Mouse (Mus musculus): Measurements from ENCODE around the gene Gm10142. TPM values are rescaled to one million over a fixed set of nuclear protein-coding genes. Genes with fewer than 3 reads are reported as not detected.
"Not testable (repeated sequence)": the region's sequence is repeated elsewhere in the genome, so short reads cannot be mapped to it uniquely, and the experiment has no call there.

Gene Gm10142
- total RNA-seq, 2 experiments from 2014 or later, result not detected

DNA sequence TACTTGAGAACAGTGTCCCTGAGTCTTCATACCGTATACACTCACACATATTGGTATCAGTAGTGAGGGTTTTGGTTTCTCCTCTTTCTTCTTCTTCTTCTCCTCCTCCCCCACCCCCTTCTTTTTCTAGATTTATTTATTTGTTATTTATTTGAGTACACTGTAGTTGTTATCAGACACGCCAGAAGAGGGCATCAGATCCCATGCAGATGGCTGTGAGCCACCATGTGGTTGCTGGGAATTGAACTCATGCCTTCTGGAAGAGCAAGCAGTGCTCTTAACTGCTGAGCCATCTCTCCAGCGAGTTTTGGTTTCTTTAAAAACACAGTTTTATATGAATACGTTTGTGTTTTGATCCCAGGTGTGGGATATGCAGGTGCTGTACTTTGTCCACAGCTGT is 12.7 kb downstream of the Gm10142 start:
- intact Hi-C loops (cut with DNase I), result no loop called here
- no peak for DNase-seq (ENCODE audit: low spot score in 2 of 2)

DNA sequence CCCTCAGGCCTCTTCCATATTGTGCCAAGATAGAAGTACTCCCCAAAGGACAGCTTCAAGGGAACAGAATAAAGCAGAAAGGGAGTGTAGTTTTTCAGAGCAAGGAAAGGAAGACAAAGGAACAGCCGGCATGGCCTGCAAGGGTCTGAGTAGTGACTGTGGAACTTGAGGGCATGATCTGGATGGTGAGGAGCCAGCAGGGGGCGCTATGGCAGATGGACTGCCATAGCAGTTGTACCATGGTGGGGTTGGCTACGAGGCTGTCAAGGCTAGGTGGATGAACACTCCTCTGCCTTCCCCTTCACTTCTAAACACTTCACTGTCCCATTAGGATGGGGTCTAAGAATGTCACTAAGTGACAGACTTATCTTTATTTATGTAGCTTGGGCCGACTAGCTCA is 13.6 kb downstream of the Gm10142 start:
- intact Hi-C loops (cut with DNase I), result no loop called here
- DNase-seq (ENCODE audit: low spot score in 2 of 2), result no peak

DNA sequence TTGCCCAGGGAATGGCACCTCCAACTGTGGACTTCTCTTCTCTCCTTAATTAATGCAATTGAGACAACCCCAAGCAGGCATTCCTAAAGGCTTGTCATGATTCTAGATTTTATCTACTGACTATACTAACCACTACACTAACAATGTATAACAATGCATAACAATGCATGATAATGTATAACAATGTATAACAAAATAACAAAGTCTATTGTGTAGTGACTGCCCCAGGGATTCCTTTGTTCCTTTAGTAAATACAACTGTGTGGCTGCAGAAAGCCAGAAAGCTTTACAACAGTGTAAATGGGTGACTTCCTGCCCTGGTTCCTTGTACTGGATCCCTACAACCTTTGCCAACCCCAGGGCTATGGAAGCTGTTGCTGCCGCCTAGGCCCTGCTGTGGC is 20.3 kb downstream of the Gm10142 start:
- intact Hi-C loops (cut with DNase I), result no loop called here
- no peak for DNase-seq (ENCODE audit: low spot score in 2 of 2)

DNA sequence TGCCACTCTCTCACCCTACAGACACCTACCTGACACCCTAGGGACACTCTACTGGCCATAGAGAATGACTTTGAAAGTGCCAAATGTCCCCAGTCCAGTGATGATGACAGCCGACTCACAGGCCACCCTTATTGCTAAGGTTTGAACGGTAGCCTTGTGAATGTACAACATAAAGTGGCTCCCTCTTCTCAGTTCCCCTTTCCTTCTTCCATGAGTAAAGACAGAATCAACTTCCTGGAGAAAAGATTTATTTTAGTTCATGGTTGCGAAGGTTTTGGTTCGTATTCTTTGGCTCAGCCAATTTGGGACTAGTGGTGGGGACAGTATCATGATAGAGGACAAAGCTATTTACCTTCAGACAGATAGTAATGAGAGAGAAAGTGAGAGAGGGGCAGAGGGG is 23.3 kb downstream of the Gm10142 start:
- intact Hi-C loops (cut with DNase I), result no loop called here

DNA sequence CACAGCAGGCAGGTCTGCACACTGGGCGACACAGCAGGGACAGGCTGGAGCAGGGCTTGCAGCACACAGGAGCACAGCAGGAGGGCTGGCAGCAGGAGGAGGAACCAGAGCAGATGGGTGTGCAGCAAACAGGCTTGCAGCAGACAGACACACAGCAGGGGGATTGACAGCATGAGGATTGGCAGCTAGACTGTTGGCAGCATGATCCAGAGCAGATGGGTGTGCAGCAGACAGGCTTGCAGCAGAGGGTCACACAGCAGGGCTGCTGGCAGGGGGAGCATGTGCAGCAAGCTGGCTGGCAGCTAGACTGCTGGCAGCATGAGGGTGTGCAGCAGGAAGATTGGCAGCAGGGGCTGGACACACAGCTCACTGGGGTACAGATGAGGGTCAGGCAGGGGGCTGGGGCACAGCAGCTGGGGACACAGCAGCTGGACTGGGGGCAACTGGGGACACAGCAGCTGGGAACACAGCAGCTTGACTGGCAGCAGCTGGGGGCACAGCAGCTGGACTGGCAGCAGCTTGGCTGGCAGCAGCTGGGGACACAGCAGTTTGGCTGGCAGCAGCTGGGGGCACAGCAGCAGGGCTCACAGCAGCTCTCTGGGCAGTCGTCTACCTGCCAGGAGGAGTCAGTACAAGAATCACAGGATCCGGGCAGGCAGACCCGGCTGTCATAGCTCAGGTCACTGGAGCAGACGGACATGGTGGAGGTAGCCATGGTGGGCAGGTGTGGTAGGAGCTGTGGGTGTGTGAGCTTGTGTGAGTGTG is 26.5 kb downstream of the Gm10142 start, which contains the start of gene Gm18596:
TSS of gene Gm18596 (minus strand) at position 715 of the 765 bp plus-strand sequence.
- DNase-seq (ENCODE audit: low spot score in 2 of 2); intact Hi-C loops (cut with DNase I): not testable (repeated sequence)

More for the DNA sequence above, 23.3 kb downstream of the Gm10142 start:
- no peak for DNase-seq (ENCODE audit: low spot score in 2 of 2)

DNA sequence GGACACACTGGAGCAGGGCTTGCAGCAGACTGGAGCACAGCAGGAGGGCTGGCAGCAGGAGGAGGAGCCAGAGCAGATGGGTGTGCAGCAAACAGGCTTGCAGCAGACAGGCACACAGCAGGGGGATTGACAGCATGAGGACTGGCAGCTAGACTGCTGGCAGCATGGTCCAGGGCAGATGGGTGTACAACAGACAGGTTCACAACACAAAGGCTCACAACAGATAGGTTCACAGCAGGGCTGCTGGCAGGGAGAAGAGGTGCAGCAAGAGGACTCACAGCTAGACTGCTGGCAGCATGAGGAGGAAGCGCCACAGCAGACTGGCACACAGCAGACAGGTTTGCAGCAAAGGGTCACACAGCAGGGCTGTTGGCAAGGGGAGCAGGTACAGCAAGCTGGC is 35.1 kb downstream of the Gm10142 start:
- not testable (repeated sequence) for DNase-seq (ENCODE audit: low spot score in 2 of 2)

DNA sequence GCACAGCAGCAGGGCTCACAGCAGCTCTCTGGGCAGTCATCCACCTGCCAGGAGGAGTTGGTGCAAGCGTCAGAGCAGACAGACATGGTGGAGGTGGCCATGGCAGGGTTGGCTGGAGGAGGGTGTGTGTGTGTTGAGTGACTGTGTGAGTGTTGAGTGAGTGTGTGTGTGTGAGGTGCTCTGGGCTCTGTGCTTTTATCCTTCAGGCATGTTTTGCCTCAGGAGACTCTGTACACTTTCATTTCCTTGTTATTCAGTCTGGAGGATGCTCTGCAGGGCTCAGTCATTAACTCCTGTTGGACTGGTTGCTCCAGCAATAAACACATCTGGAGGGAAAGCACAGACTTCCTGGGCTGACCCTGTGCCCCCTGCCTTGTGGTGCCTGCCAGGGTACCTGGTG is 35.6 kb downstream of the Gm10142 start, which contains the start of gene Gm9736:
TSS of gene Gm9736 (minus strand) at position 101 of the 400 bp plus-strand sequence.
- intact Hi-C loops (cut with DNase I); DNase-seq (ENCODE audit: low spot score in 2 of 2): not testable (repeated sequence)

More for the DNA sequence above, 35.1 kb downstream of the Gm10142 start:
- intact Hi-C loops (cut with DNase I), result not testable (repeated sequence)

DNA sequence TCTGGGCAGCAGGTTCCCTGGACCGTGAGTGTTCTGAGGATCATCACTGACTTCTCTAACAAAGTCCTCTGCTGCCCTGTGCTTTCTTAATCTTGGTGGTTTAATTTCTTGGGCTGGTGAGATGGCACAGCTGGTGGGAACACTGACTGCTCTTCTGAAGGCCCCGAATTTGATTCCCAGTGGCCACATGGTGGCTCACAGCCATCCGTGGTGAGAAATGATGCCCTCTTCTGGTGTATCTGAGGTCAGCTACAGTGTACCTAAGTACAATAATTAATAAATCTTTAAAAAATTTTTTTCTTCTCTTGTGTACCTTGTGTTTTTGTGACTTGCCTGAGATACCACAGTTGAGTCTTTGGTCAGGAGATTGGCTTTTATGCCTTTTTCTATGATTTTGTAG is 36.7 kb downstream of the Gm10142 start:
- DNase-seq (ENCODE audit: low spot score in 2 of 2); intact Hi-C loops (cut with DNase I): not testable (repeated sequence)

DNA sequence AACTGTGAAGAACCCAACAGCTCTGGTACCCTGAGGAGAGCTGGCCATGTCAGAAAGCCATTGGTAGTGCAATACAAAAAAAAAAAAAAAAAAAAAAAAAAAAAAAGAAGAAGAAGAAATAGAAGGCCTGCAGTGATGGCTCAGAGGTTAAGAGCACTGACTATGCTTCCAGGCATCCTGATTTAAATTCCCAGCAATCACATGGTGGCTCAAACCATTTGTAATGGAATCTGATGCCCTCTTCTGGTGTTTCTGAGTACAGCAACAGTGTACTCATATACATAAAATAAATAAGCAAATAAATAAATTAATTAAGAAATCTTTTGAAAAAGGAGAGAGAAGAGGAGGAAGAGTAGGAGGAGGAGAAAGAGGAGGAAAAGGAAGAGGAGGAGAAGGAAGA is 37.8 kb downstream of the Gm10142 start:
- intact Hi-C loops (cut with DNase I), result no loop called here
- DNase-seq (ENCODE audit: low spot score in 2 of 2), result no peak

DNA sequence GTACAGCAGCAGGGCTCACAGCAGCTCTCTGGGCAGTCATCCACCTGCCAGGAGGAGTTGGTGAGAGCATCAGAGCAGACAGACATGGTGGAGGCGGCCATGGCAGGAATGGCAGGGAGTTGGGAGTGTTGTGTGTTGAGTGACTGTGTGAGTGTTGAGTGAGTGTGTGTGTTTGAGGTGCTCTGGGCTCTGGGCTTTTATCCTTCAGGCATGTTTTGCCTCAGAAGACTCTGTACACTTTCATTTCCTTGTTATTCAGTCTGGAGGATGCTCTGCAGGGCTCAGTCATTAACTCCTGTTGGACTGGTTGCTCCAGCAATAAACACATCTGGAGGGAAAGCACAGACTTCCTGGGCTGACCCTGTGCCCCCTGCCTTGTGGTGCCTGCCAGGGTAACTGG is 44.0 kb downstream of the Gm10142 start, which contains the start of gene Gm3233:
TSS of gene Gm3233 (minus strand) at position 101 of the 400 bp plus-strand sequence.
- DNase-seq (ENCODE audit: low spot score in 2 of 2); intact Hi-C loops (cut with DNase I): not testable (repeated sequence)

Other genes with a start within 250 kb of the Gm10142 start
- gene Fam207a, start 200.0 kb upstream of the Gm10142 start, total RNA-seq (2021), result 10 to 100 TPM; 32.2 to 33.4 TPM
- 1 to 10 TPM; 3.1 to 3.2 TPM for gene Itgb2, start 185.6 kb upstream of the Gm10142 start, total RNA-seq (2021)
- 10 to 100 TPM; 74.0 to 75.1 TPM for gene Pttg1ip, start 134.1 kb upstream of the Gm10142 start, total RNA-seq (2021)
- 100 to 1,000 TPM; 129 to 135 TPM for gene Sumo3, start 109.7 kb upstream of the Gm10142 start, total RNA-seq (2021)
- 10 to 100 TPM in 1 of 2 experiments, 1 to 10 TPM in 1; 6.7 to 15.7 TPM for gene Gm49325, start 109.6 kb upstream of the Gm10142 start, total RNA-seq (2021)
- 10 to 100 TPM; 36.3 to 41.6 TPM for gene Ube2g2, start 93.5 kb upstream of the Gm10142 start, total RNA-seq (2021)
- gene Tspear, start 29.2 kb upstream of the Gm10142 start, total RNA-seq (2021), result under 1 TPM in 1 of 2 experiments, not detected in 1; 0.15 TPM
- not detected for gene Gm19402, start 25.1 kb upstream of the Gm10142 start, total RNA-seq (2021)
- gene Gm9508, start 18.6 kb upstream of the Gm10142 start, total RNA-seq (2021), result not detected
- gene Gm10272, start 9.2 kb upstream of the Gm10142 start, total RNA-seq (2021), result not detected
- gene Gm10024, start 4.3 kb upstream of the Gm10142 start, total RNA-seq (2021), result not detected
- gene Krtap12-1, start 4.8 kb downstream of the Gm10142 start, total RNA-seq (2021), result not detected
- gene Gm10100, start 10.7 kb downstream of the Gm10142 start, total RNA-seq (2021), result not detected
- not detected for gene Gm18596, start 26.8 kb downstream of the Gm10142 start, total RNA-seq (2021)
- not detected for gene Gm9736, start 35.5 kb downstream of the Gm10142 start, total RNA-seq (2021)
- gene Gm3233, start 43.9 kb downstream of the Gm10142 start, total RNA-seq (2021), result not detected
- not detected for gene Gm3238, start 55.5 kb downstream of the Gm10142 start, total RNA-seq (2021)
- not detected for gene Gm7138, start 61.1 kb downstream of the Gm10142 start, total RNA-seq (2021)
- gene Gm3250, start 66.7 kb downstream of the Gm10142 start, total RNA-seq (2021), result not detected
- gene Gm7137, start 72.4 kb downstream of the Gm10142 start, total RNA-seq (2021), result not detected
- not detected for gene Gm9639, start 79.3 kb downstream of the Gm10142 start, total RNA-seq (2021)
- gene Gm19668, start 83.3 kb downstream of the Gm10142 start, total RNA-seq (2021), result not detected
- not detected for gene Gm9507, start 96.0 kb downstream of the Gm10142 start, total RNA-seq (2021)
- gene Gm2696, start 98.9 kb downstream of the Gm10142 start, total RNA-seq (2021), result not detected
- gene Krtap10-4, start 111.3 kb downstream of the Gm10142 start, total RNA-seq (2021), result not detected
- gene Krtap10-10, start 120.1 kb downstream of the Gm10142 start, total RNA-seq (2021), result not detected
- not detected for gene Gm36176, start 131.0 kb downstream of the Gm10142 start, total RNA-seq (2021)
- not detected for gene Gm10318, start 137.1 kb downstream of the Gm10142 start, total RNA-seq (2021)
- not detected for gene Gm3285, start 146.2 kb downstream of the Gm10142 start, total RNA-seq (2021)
- gene Lrrc3, start 186.7 kb downstream of the Gm10142 start, total RNA-seq (2021), result 10 to 100 TPM; 19.4 to 20.8 TPM